Comparison of ENCODE assay signal across 9 mouse cellular contexts in the genomic region with DNA sequence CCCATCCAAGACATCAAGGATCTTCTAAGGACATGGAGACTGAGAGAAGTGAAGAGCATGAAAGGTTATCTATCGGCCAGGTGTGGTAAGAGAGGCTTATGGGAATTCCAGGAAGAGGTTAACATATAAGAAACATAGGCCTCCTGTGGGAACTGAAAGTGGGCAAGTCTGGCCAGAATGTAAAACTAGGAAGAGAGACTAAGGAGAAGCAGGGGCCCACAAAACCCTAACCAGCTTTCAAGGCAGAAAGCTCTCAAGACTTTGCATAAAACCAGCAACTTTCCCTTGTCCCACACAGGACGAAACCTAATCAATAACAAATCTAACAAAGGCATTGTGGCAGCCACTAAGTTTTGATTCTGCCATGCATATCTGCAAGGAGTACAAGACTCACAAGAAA. TPM values are rescaled to one million over a fixed set of nuclear protein-coding genes. Genes with fewer than 3 reads are reported as not detected.
DNase-seq lines count a peak whose midpoint lies in the region; ATAC-seq lines count a peak whose summit lies in the region.
"Had no signal": no experiment of that assay in that cellular context is flagged by ENCODE, and none has a peak within 500 bp of the region (broad histone marks: within the 10 kb centered on the region; RNA-seq: fewer than 3 reads in every experiment).

No protein-coding gene starts in this region.

- ATAC-seq in kidney, embryonic 16.5 days (ENCODE audit: low FRiP score, low TSS enrichment): no peak
- no peak for ATAC-seq in embryonic facial prominence, embryonic 12.5 days (ENCODE audit: insufficient number of reproducible peaks, insufficient read depth, low FRiP score, low TSS enrichment)
- ATAC-seq in intestine, embryonic 15.5 days: no peak
- ATAC-seq in neural tube, embryonic 12.5 days (ENCODE audit: low FRiP score, low read depth): no peak
- no peak for ATAC-seq in megakaryocyte-erythroid progenitor cell, adult 5-6 weeks (replicated peaks; ENCODE audit: low FRiP score, low TSS enrichment, poor library complexity, severe bottlenecking)

- no peak overlapping the region for H3K27ac ChIP-seq in kidney, embryonic 16.5 days (ENCODE audit: low read length)
- H3K27ac ChIP-seq in embryonic facial prominence, embryonic 12.5 days: no peak overlapping the region
- peak overlapping the region; percentile 38; the same call in 1 of the 2 replicates for H3K27ac ChIP-seq in intestine, embryonic 15.5 days
- no peak overlapping the region for H3K27ac ChIP-seq in neural tube, embryonic 12.5 days

- peaks cover 28% of the 10 kb centered on the region for H3K4me1 ChIP-seq in kidney, embryonic 16.5 days (ENCODE audit: insufficient read depth, low read length)
- peaks cover 27% of the 10 kb centered on the region for H3K4me1 ChIP-seq in embryonic facial prominence, embryonic 12.5 days
- peaks cover 23% of the 10 kb centered on the region for H3K4me1 ChIP-seq in intestine, embryonic 15.5 days (replicated peaks)
- peaks cover 29% of the 10 kb centered on the region for H3K4me1 ChIP-seq in neural tube, embryonic 12.5 days

- H3K4me2 ChIP-seq in kidney, embryonic 16.5 days (replicated peaks; ENCODE audit: low read depth, low read length): peak overlapping the region; percentile 76
- H3K4me2 ChIP-seq in embryonic facial prominence, embryonic 12.5 days (replicated peaks): peak overlapping the region; percentile 64
- H3K4me2 ChIP-seq in intestine, embryonic 15.5 days (replicated peaks): peak overlapping the region; percentile 74
- peak overlapping the region; percentile 85 for H3K4me2 ChIP-seq in neural tube, embryonic 12.5 days (replicated peaks)

- no peaks in the 10 kb centered on the region for H3K27me3 ChIP-seq in kidney, embryonic 16.5 days (ENCODE audit: insufficient read depth, low read length)
- H3K27me3 ChIP-seq in embryonic facial prominence, embryonic 12.5 days: no peaks in the 10 kb centered on the region
- H3K27me3 ChIP-seq in intestine, embryonic 15.5 days (replicated peaks): no peaks in the 10 kb centered on the region
- H3K27me3 ChIP-seq in neural tube, embryonic 12.5 days (replicated peaks): no peaks in the 10 kb centered on the region

- H3K36me3 ChIP-seq in kidney, embryonic 16.5 days (ENCODE audit: insufficient read depth, low read length): no peaks in the 10 kb centered on the region
- H3K36me3 ChIP-seq in embryonic facial prominence, embryonic 12.5 days: no peaks in the 10 kb centered on the region
- no peaks in the 10 kb centered on the region for H3K36me3 ChIP-seq in intestine, embryonic 15.5 days
- no peaks in the 10 kb centered on the region for H3K36me3 ChIP-seq in neural tube, embryonic 12.5 days

- no peak for DNase-seq in kidney, adult 18-20 months
- no peak for DNase-seq in testis, postnatal 10 days (ENCODE audit: low spot score)
- no peak for DNase-seq in urinary bladder, postnatal 36 days (ENCODE audit: low spot score in 2 of 2)
- DNase-seq: lung, postnatal 10 days had no signal

- H3K4me3 ChIP-seq in kidney, embryonic 16.5 days (ENCODE audit: low read length): peak overlapping the region; percentile 79; the same call in 1 of the 2 replicates
- H3K4me3 ChIP-seq in embryonic facial prominence, embryonic 12.5 days: peak overlapping the region; percentile 66; the same call in 1 of the 2 replicates
- peak overlapping the region; percentile 88 for H3K4me3 ChIP-seq in intestine, embryonic 15.5 days (replicated peaks)
- H3K4me3 ChIP-seq in neural tube, embryonic 12.5 days: no peak overlapping the region

- 95% methylated on average over 2 of the region's 2 CpGs for WGBS in kidney, embryonic 16.5 days
- WGBS in embryonic facial prominence, embryonic 12.5 days: 70% methylated on average over 2 of the region's 2 CpGs
- WGBS in intestine, embryonic 15.5 days: 70% methylated on average over 2 of the region's 2 CpGs
- WGBS in neural tube, embryonic 12.5 days: 81% methylated on average over 2 of the region's 2 CpGs

- no peaks in the 10 kb centered on the region for H3K9me3 ChIP-seq in kidney, embryonic 16.5 days (ENCODE audit: low read length)
- H3K9me3 ChIP-seq in embryonic facial prominence, embryonic 12.5 days: no peaks in the 10 kb centered on the region
- no peaks in the 10 kb centered on the region for H3K9me3 ChIP-seq in intestine, embryonic 15.5 days
- no peaks in the 10 kb centered on the region for H3K9me3 ChIP-seq in neural tube, embryonic 12.5 days

- H3K9ac ChIP-seq in kidney, embryonic 16.5 days (replicated peaks; ENCODE audit: low read length): peak overlapping the region; percentile 41
- H3K9ac ChIP-seq in embryonic facial prominence, embryonic 12.5 days: no peak overlapping the region
- H3K9ac ChIP-seq in intestine, embryonic 15.5 days: no peak overlapping the region
- H3K9ac ChIP-seq in neural tube, embryonic 12.5 days: peak overlapping the region; percentile 42; the same call in 1 of the 2 replicates

RNA-seq across cellular contexts. Expression of a gene that starts 1.4 kb away (rescaled TPM):
- 58.5 and 59.9 TPM in 2 replicates for polyA plus RNA-seq in kidney, embryonic 16.5 days (2015; fragmentation: Nextera tagmentation; extraction: Ambion mirVana)
- 51.0 and 55.5 TPM in 2 replicates for polyA plus RNA-seq in embryonic facial prominence, embryonic 12.5 days (2016; fragmentation: Nextera tagmentation; extraction: Ambion mirVana)
- polyA plus RNA-seq in intestine, embryonic 15.5 days (2015; fragmentation: Nextera tagmentation; extraction: Ambion mirVana): 42.9 and 46.5 TPM in 2 replicates
- 69.2 and 71.6 TPM in 2 replicates for polyA plus RNA-seq in neural tube, embryonic 12.5 days (2016; fragmentation: Nextera tagmentation; extraction: Ambion mirVana)
- total RNA-seq in megakaryocyte-erythroid progenitor cell, adult 5-6 weeks (2014; fragmentation: Nextera tagmentation): 36.2 and 57.0 TPM in 2 replicates
- 42.8 and 43.3 TPM in 2 replicates for total RNA-seq in megakaryocyte-erythroid progenitor cell, adult 5-6 weeks (2017)

RNA-seq across cellular contexts. Expression of a gene that starts 1.5 kb away (rescaled TPM):
- polyA plus RNA-seq in kidney, embryonic 16.5 days (2015; fragmentation: Nextera tagmentation; extraction: Ambion mirVana): 21.3 and 26.9 TPM in 2 replicates
- polyA plus RNA-seq in embryonic facial prominence, embryonic 12.5 days (2016; fragmentation: Nextera tagmentation; extraction: Ambion mirVana): 21.4 and 24.5 TPM in 2 replicates
- 20.4 and 20.8 TPM in 2 replicates for polyA plus RNA-seq in intestine, embryonic 15.5 days (2015; fragmentation: Nextera tagmentation; extraction: Ambion mirVana)
- polyA plus RNA-seq in neural tube, embryonic 12.5 days (2016; fragmentation: Nextera tagmentation; extraction: Ambion mirVana): 19.7 and 23.1 TPM in 2 replicates
- total RNA-seq in megakaryocyte-erythroid progenitor cell, adult 5-6 weeks (2014; fragmentation: Nextera tagmentation): 17.8 and 30.5 TPM in 2 replicates
- 12.6 and 16.5 TPM in 2 replicates for total RNA-seq in megakaryocyte-erythroid progenitor cell, adult 5-6 weeks (2017)

Comparison
In these comparisons a context has a peak if more than half of its experiments do, and no peak if none do; other contexts are left out.
1. H3K9ac ChIP-seq: peak in kidney, embryonic 16.5 days (single experiment) and neural tube, embryonic 12.5 days (single experiment); none in embryonic facial prominence, embryonic 12.5 days (single experiment) and intestine, embryonic 15.5 days (single experiment).
2. Peak in every context shown above with its lines, with median percentiles within 50 percentile points of each other: H3K4me2 ChIP-seq.